Mouse (Mus musculus) small intestine, adult 2 months (tissue): ENCODE data around the gene Sf3b4.

Source experiments
- CTCF ChIP-seq: fragments of 200-500 bp; IDR thresholded peaks from 2 replicates; pipeline ENCODE4 v1.5.1; 2012; ENCODE audit warnings: low read depth, mild to moderate bottlenecking, control low read depth, inconsistent platforms, low read length, moderate library complexity, mixed read lengths; ENCODE audit not compliant: insufficient replicate concordance, insufficient read length; ENCODE audit errors: extremely low read depth
- POLR2A ChIP-seq: fragments of 200-500 bp; IDR thresholded peaks from 2 replicates; pipeline ENCODE4 v1.6.1; 2012; ENCODE audit warnings: low read depth, mild to moderate bottlenecking, control low read depth, inconsistent platforms, low read length, moderate library complexity

- TF ChIP-seq CTCF = no peak
- TF ChIP-seq POLR2A = no peak
Observed at GRCm38 (mm10) chr3:96178902-96179301, 6.8 kb downstream of the Sf3b4 start.
